Mouse (Mus musculus) forebrain, embryonic 11.5 days (tissue): ENCODE data around the gene Ndufaf2. TPM values are rescaled to one million over a fixed set of nuclear protein-coding genes. Genes with fewer than 3 reads are reported as not detected.
A peak's percentile ranks its signal among the peaks of the same experiment; 100 is the strongest.

Experiments
- ATAC-seq: fragments of 200-750 bp; cut with Nextera tagmentation; replicated peaks from 2 replicates; pipeline ENCODE4 v1.8.0; 2017; ENCODE audit warnings: moderate TSS enrichment; ENCODE audit not compliant: low FRiP score
- DNase-seq: peaks from one replicate; pipeline ENCODE4 v3.0.0-alpha.2; 2017; ENCODE audit warnings: low spot score
- H3K27ac ChIP-seq: fragments of 300-500 bp; sonication (generic); 2 replicates; pipeline ENCODE4 v1.5.1; 2014; ENCODE audit warnings: low read depth, low read length
- H3K27me3 ChIP-seq: fragments of 300-500 bp; sonication (generic); 2 replicates; pipeline ENCODE4 v1.6.1; 2014; ENCODE audit warnings: mild to moderate bottlenecking, low read length, mixed read lengths; ENCODE audit not compliant: control insufficient read depth, insufficient read depth
- H3K36me3 ChIP-seq: fragments of 300-500 bp; sonication (generic); 2 replicates; pipeline ENCODE4 v1.6.1; 2014; ENCODE audit warnings: mild to moderate bottlenecking, low read length, moderate library complexity, mixed read lengths; ENCODE audit not compliant: control insufficient read depth, insufficient read depth
- H3K4me1 ChIP-seq: fragments of 300-500 bp; sonication (generic); replicated peaks from 2 replicates; pipeline ENCODE4 v1.6.1; 2014; ENCODE audit warnings: low read length, mixed read lengths; ENCODE audit not compliant: control insufficient read depth, insufficient read depth
- H3K4me2 ChIP-seq: fragments of 300-500 bp; sonication (generic); 2 replicates; pipeline ENCODE4 v1.6.1; 2014; ENCODE audit warnings: low read depth, mild to moderate bottlenecking, low read length, moderate library complexity, mixed read lengths; ENCODE audit not compliant: severe bottlenecking
- H3K4me3 ChIP-seq: fragments of 300-500 bp; sonication (generic); 2 replicates; pipeline ENCODE4 v1.5.1; 2014; ENCODE audit warnings: low read depth, low read length
- H3K9ac ChIP-seq: fragments of 300-500 bp; sonication (generic); 2 replicates; pipeline ENCODE4 v1.6.1; 2014; ENCODE audit warnings: low read length
- H3K9me3 ChIP-seq: fragments of 300-500 bp; sonication (generic); 2 replicates; pipeline ENCODE4 v1.6.1; 2016; ENCODE audit warnings: low read length, mixed read lengths; ENCODE audit not compliant: control insufficient read depth
- WGBS: fragments of 180-500 bp; shearing (Covaris S2); extraction: QIAGEN DNeasy Blood & Tissue Kit; methylation state at CpG from one replicate; pipeline ENCODE4 v1.1.7; 2014; 5-methylcytosine and 5-hydroxymethylcytosine counted together
- polyA plus RNA-seq: library from polyadenylated mRNA; unstranded; fragments of >200 nt; fragmentation: Nextera tagmentation; extraction: Ambion mirVana; gene quantifications from 2 replicates; pipeline ENCODE4 v1.2.1, GENCODE M21; 2014

Gene Ndufaf2
- polyA plus RNA-seq, 1 experiment from 2014 or later, result 96.1 TPM

DNA sequence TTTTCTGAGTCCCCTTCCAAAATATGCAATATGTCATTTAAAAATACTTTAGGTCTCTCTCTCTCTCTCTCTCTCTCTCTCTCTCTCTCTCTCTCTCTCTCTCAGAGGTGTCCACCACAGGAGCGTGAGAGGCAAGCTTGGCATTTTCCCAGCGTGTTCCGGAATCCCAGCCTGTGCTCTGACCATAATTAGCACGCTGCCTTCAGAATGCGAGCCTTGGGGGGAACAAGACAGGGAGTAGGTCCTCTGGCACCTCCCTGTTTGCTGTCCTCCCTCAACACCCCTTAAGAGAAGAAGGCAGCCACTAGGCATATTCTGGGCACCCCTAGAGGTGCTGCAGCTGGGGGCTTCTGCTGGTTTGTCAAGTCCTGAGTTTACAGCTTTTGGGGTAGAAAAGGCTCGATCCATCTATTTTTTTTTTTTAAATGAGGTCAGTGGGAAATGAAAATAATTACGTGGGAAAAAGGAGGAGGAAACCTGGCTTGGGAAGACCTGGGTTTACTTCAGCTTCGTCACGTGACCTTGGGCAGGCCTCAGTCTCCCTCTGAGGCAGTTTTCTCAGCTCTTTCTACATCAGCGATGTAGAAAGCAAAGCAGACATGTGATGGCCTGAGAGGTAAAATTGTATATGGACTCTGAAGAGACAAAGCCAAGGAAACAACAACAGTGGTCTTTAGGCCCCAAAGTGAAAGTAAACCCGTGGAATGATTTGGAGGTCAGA is 187.8 kb downstream of the Ndufaf2 start:
- Histone ChIP-seq H3K4me1 (peaks cover 4% of the 10 kb centered on the region; the same call in 1 of the 2 replicates), H3K27ac (no peak overlapping the region), H3K9me3 (no peaks in the 10 kb centered on the region), H3K4me2 (no peak overlapping the region), H3K36me3 (no peaks in the 10 kb centered on the region), H3K4me3 (no peak overlapping the region), H3K27me3 (no peaks in the 10 kb centered on the region), H3K9ac (no peak overlapping the region)
- 65% methylated on average over 11 of the region's 11 CpGs for WGBS
- DNase-seq (no peak), ATAC-seq (0 out of 2 replicates have a peak, but pooled peaks have one; percentile 13)

DNA sequence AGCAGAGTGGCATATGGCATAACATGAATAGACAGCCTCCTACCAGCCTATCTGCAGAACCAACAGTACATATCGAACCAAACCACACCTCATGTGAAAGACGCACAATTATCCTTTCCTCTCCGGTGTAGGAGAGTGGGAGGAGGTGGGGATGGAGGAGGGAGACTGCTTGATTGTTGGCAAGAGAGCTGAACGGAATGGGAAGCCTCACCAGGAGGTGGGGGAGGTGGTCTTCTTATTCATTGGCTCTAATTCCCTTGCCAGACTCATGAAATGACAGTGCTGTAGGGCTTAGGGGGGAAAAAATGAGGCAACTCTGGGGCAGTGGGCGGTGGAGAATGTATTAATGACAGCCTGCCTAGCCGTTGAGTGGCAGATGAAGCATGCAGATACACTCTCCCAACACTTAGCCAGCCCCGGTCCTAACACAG is 188.4 kb downstream of the Ndufaf2 start:
- Histone ChIP-seq H3K27ac (no peak overlapping the region), H3K9me3 (no peaks in the 10 kb centered on the region), H3K4me2 (no peak overlapping the region), H3K9ac (peak overlapping the region; percentile 6; the same call in 1 of the 2 replicates), H3K27me3 (no peaks in the 10 kb centered on the region), H3K4me1 (peaks cover 4% of the 10 kb centered on the region; the same call in 1 of the 2 replicates), H3K4me3 (no peak overlapping the region), H3K36me3 (no peaks in the 10 kb centered on the region)
- WGBS, result 14% methylated on average over 7 of the region's 7 CpGs
- ATAC-seq, result peak; percentile 77
- no peak for DNase-seq

DNA sequence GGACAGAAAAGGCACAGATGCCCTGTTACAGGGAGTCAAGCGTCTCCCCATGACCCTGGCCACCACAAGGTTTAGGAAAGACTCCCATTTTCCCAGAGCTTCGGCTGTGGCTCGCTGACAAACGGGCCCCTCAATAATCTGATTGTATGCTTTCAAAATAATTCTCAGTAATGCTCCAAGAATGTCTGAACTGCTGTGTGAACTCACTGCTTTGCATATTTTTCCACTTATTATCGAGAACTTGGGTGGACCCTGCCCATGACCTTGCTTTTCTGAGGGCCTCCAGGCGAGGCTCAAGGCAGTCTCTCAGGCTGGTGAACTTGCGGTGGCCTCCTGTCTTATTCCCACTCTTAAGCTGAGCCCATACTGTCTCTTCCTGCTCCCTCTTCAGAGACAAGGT is 193.8 kb downstream of the Ndufaf2 start:
- H3K36me3 ChIP-seq, result no peaks in the 10 kb centered on the region
- DNase-seq (no peak), ATAC-seq (no peak)
- no peak overlapping the region for H3K4me3 ChIP-seq
- no peaks in the 10 kb centered on the region for H3K9me3 ChIP-seq
- peaks cover 4% of the 10 kb centered on the region; the same call in 1 of the 2 replicates for H3K4me1 ChIP-seq
- WGBS, result 72% methylated on average over 7 of the region's 7 CpGs
- no peak overlapping the region for H3K27ac ChIP-seq
- H3K4me2 ChIP-seq, result no peak overlapping the region
- no peaks in the 10 kb centered on the region for H3K27me3 ChIP-seq
- H3K9ac ChIP-seq, result no peak overlapping the region

DNA sequence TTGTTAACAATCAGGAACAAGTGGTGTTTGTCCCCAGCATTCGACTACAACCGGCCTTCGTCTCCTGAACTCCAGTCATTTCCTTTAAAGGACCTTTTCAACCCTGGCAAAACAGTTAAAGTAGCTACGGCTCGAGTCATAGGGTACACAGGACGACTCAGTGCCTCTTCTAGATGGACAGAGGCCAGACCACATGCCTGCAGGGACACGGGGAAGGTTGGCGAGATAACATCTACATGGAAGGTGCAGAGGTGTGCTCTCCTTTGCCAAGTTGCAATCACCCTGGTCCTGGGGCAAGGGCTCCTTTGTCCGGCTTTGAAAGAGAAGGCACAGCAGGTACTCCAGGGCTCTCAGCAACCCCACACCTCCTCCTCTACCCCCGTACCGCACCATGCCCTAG is 195.0 kb downstream of the Ndufaf2 start:
- H3K27ac ChIP-seq, result no peak overlapping the region
- no peak for ATAC-seq
- 42% methylated on average over 11 of the region's 11 CpGs for WGBS

GRCm38 (mm10) chr13:107962741-107963140 is 195.7 kb downstream of the Ndufaf2 start:
- 69% methylated on average over 4 of the region's 4 CpGs for WGBS
- H3K4me2 ChIP-seq, result no peak overlapping the region
- peaks cover 4% of the 10 kb centered on the region; the same call in 1 of the 2 replicates for H3K4me1 ChIP-seq
- H3K4me3 ChIP-seq, result no peak overlapping the region
- H3K9me3 ChIP-seq, result no peaks in the 10 kb centered on the region
- no peaks in the 10 kb centered on the region for H3K27me3 ChIP-seq
- H3K36me3 ChIP-seq, result no peaks in the 10 kb centered on the region
- 0 out of 2 replicates have a peak, but pooled peaks have one; percentile 9 for ATAC-seq
- no peak overlapping the region for H3K27ac ChIP-seq
- H3K9ac ChIP-seq, result no peak overlapping the region
- DNase-seq, result no peak

More for the DNA sequence above, 195.0 kb downstream of the Ndufaf2 start:
- H3K4me2 ChIP-seq, result no peak overlapping the region
- H3K27me3 ChIP-seq, result no peaks in the 10 kb centered on the region
- no peak overlapping the region for H3K9ac ChIP-seq
- no peaks in the 10 kb centered on the region for H3K9me3 ChIP-seq
- peaks cover 4% of the 10 kb centered on the region; the same call in 1 of the 2 replicates for H3K4me1 ChIP-seq
- H3K4me3 ChIP-seq, result no peak overlapping the region
- no peaks in the 10 kb centered on the region for H3K36me3 ChIP-seq
- no peak for DNase-seq

DNA sequence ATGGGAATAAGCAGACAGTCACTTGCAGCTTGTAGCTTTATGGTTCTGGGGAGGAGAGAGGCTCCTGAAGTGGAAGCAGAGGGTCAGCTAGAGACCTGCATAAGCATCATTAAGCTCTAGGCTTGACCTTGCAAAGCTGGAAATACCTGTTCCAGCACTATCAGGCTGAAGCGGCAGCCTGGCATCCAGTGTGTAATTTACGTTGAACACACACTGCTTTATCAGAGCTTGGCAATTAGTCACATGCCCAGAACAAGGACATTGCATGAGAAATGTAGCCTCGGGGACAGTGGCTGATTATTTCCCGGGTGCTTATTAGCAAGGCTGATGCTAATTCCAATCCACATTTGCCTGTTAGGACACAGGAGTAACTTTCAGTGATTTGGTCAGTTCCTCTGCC is 196.5 kb downstream of the Ndufaf2 start:
- H3K4me1 ChIP-seq, result peaks cover 4% of the 10 kb centered on the region; the same call in 1 of the 2 replicates
- no peak overlapping the region for H3K4me3 ChIP-seq
- DNase-seq (no peak), ATAC-seq (no peak)
- H3K9ac ChIP-seq, result no peak overlapping the region
- H3K4me2 ChIP-seq, result no peak overlapping the region
- no peaks in the 10 kb centered on the region for H3K27me3 ChIP-seq
- WGBS, result 57% methylated on average over 4 of the region's 4 CpGs
- no peak overlapping the region for H3K27ac ChIP-seq
- no peaks in the 10 kb centered on the region for H3K36me3 ChIP-seq
- H3K9me3 ChIP-seq, result no peaks in the 10 kb centered on the region

GRCm38 (mm10) chr13:107961501-107961900 is 196.9 kb downstream of the Ndufaf2 start:
- peaks cover 4% of the 10 kb centered on the region; the same call in 1 of the 2 replicates for H3K4me1 ChIP-seq
- H3K27me3 ChIP-seq, result no peaks in the 10 kb centered on the region
- 77% methylated on average over 4 of the region's 4 CpGs for WGBS
- H3K36me3 ChIP-seq, result no peaks in the 10 kb centered on the region
- no peak overlapping the region for H3K27ac ChIP-seq
- H3K9me3 ChIP-seq, result no peaks in the 10 kb centered on the region
- no peak overlapping the region for H3K4me3 ChIP-seq
- H3K4me2 ChIP-seq, result no peak overlapping the region
- H3K9ac ChIP-seq, result no peak overlapping the region
- no peak for DNase-seq
- ATAC-seq, result no peak

GRCm38 (mm10) chr13:107960549-107960948 is 197.9 kb downstream of the Ndufaf2 start:
- Histone ChIP-seq H3K4me1 (peaks cover 7% of the 10 kb centered on the region), H3K9ac (no peak overlapping the region), H3K27ac (no peak overlapping the region), H3K9me3 (no peaks in the 10 kb centered on the region), H3K4me3 (no peak overlapping the region), H3K36me3 (no peaks in the 10 kb centered on the region), H3K4me2 (no peak overlapping the region), H3K27me3 (no peaks in the 10 kb centered on the region)
- WGBS, result 87% methylated on average over 5 of the region's 5 CpGs
- no peak for DNase-seq
- ATAC-seq, result no peak

GRCm38 (mm10) chr13:107959891-107960290 is 198.5 kb downstream of the Ndufaf2 start:
- Histone ChIP-seq H3K4me1 (peaks cover 10% of the 10 kb centered on the region), H3K27me3 (no peaks in the 10 kb centered on the region), H3K36me3 (no peaks in the 10 kb centered on the region), H3K9me3 (no peaks in the 10 kb centered on the region), H3K9ac (no peak overlapping the region), H3K4me3 (no peak overlapping the region), H3K27ac (no peak overlapping the region), H3K4me2 (no peak overlapping the region)
- ATAC-seq, result no peak
- DNase-seq, result no peak
- 74% methylated on average over 4 of the region's 4 CpGs for WGBS
